Mouse (Mus musculus): ENCODE measurements around the gene Kctd8.

Kctd8 gene

GRCm38 (mm10) chr5:69156489-69156888 lies 185.0 kb downstream of the Kctd8 start:
- DNase-seq = no peak

GRCm38 (mm10) chr5:69145827-69146226 lies 195.7 kb downstream of the Kctd8 start:
- DNase-seq = no peak

- no peak for DNase-seq
Observed at GRCm38 (mm10) chr5:69141082-69141481, 200.4 kb downstream of the Kctd8 start.

- DNase-seq = no peak
Observed at GRCm38 (mm10) chr5:69108718-69109117, 232.8 kb downstream of the Kctd8 start.

- DNase-seq = no peak
Observed at GRCm38 (mm10) chr5:69088912-69089311, 252.6 kb downstream of the Kctd8 start.

All from embryo, embryonic 11 days (tissue).